Mouse (Mus musculus) hindbrain, embryonic 15.5 days (tissue): Measurements from ENCODE around the gene Prkd3. TPM values are rescaled to one million over a fixed set of nuclear protein-coding genes. Genes with fewer than 3 reads are reported as not detected.

Source experiments
- ATAC-seq: fragments of 200-750 bp; cut with Nextera tagmentation; 2 replicates; pipeline ENCODE4 v1.8.0; 2017; ENCODE audit warnings: low read depth, moderate number of reproducible peaks, moderate TSS enrichment; ENCODE audit not compliant: low FRiP score
- H3K27ac ChIP-seq: fragments of 300-500 bp; sonication (generic); replicated peaks from 2 replicates; pipeline ENCODE4 v1.5.1; 2015; ENCODE audit warnings: mild to moderate bottlenecking, inconsistent platforms
- H3K27me3 ChIP-seq: fragments of 300-500 bp; sonication (generic); 2 replicates; pipeline ENCODE4 v1.6.1; 2015; ENCODE audit warnings: control low read depth, inconsistent platforms
- H3K36me3 ChIP-seq: fragments of 300-500 bp; sonication (generic); 2 replicates; pipeline ENCODE4 v1.6.1; 2015; ENCODE audit warnings: control low read depth, inconsistent platforms
- H3K4me1 ChIP-seq: fragments of 300-500 bp; sonication (generic); replicated peaks from 2 replicates; pipeline ENCODE4 v1.6.1; 2015; ENCODE audit warnings: control low read depth, inconsistent platforms
- H3K4me2 ChIP-seq: fragments of 300-500 bp; sonication (generic); 2 replicates; pipeline ENCODE4 v1.6.1; 2015; ENCODE audit warnings: moderate library complexity, mild to moderate bottlenecking, inconsistent platforms
- H3K4me3 ChIP-seq: fragments of 300-500 bp; sonication (generic); 2 replicates; pipeline ENCODE4 v1.5.1; 2015; ENCODE audit warnings: mild to moderate bottlenecking, inconsistent platforms
- H3K9ac ChIP-seq: fragments of 300-500 bp; sonication (generic); 2 replicates; pipeline ENCODE4 v1.6.1; 2015; ENCODE audit warnings: inconsistent platforms
- H3K9me3 ChIP-seq: fragments of 300-500 bp; sonication (generic); 2 replicates; pipeline ENCODE4 v1.6.1; 2016; ENCODE audit warnings: control low read depth, inconsistent platforms
- WGBS: fragments of 180-500 bp; shearing (Covaris S2); methylation state at CpG from one replicate; pipeline ENCODE4 v1.1.7; 2015; 5-methylcytosine and 5-hydroxymethylcytosine counted together
- polyA plus RNA-seq: library from polyadenylated mRNA; unstranded; fragments of >200 nt; fragmentation: Nextera tagmentation; extraction: Ambion mirVana; gene quantifications from 2 replicates; pipeline ENCODE4 v1.2.1, GENCODE M21; 2015

Prkd3 gene
- polyA plus RNA-seq, 1 experiment from 2014 or later: 12.8 TPM

DNA sequence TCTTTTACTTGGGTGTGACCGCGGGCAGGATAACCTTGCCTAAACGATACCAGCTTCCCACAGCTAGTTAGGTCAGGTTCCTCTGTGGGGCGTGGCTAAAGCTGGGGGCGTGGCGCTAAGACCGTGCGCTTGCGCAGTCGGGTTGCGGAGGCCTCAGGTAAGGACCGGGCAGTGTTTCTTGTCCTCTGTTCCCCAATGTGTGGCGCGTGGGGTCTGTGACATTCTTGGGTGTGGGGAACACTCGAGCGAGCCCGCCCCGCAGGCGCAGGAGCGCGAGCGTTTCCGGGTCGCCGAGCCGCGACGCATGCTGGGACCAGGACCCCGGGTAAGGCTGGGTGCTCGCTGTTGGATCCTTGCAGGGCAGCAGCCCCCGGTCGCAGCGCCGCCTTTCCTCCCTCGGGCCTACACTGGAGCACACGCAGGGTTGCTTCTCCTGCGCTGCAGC lies 104.2 kb downstream of the Prkd3 start, which contains the start of gene Cebpzos:
Gene Cebpzos, plus strand, starts transcription at position 132 of the 445 bp plus-strand sequence.
- Histone ChIP-seq H3K4me2 (peak within 1 kb of the TSS; percentile 90), H3K27me3 (no peaks in the 10 kb centered on the region), H3K9me3 (no peaks in the 10 kb centered on the region), H3K36me3 (peaks cover 22% of the 10 kb centered on the region), H3K27ac (peak within 1 kb of the TSS; percentile 88), H3K4me1 (peaks cover 16% of the 10 kb centered on the region), H3K9ac (peak within 1 kb of the TSS; percentile 70), H3K4me3 (peak within 1 kb of the TSS; percentile 75)
- peak; percentile 97 for ATAC-seq
- under 1% methylated on average over 36 of the region's 37 CpGs for WGBS

DNA sequence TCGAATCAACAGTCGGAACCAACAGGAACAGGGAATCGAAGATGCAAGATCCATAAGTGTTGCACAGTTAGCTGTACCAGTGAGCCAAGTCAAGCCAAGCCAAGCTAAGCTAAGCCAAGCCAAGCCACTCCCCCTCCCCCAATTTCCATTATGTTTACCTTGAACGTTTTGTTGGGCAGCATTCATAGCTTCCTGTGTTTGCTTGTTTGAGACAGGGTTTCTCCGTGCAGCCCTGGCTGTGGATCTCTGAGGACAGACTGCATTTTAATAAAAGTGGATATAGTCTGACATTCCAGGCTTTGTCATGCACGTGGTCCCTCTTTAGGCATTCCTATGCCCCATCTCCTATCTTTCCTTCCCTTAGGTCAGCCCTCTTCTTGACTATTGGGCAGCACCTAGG lies 104.8 kb downstream of the Prkd3 start:
- no peak; the same call in 1 of the 2 replicates for ATAC-seq
- Histone ChIP-seq H3K4me2 (peak overlapping the region; percentile 90), H3K27me3 (no peaks in the 10 kb centered on the region), H3K9ac (peak overlapping the region; percentile 70), H3K36me3 (peaks cover 17% of the 10 kb centered on the region), H3K27ac (peak overlapping the region; percentile 88), H3K4me1 (peaks cover 16% of the 10 kb centered on the region), H3K9me3 (no peaks in the 10 kb centered on the region), H3K4me3 (peak overlapping the region; percentile 75)
- 49% methylated on average over 6 of the region's 6 CpGs for WGBS

DNA sequence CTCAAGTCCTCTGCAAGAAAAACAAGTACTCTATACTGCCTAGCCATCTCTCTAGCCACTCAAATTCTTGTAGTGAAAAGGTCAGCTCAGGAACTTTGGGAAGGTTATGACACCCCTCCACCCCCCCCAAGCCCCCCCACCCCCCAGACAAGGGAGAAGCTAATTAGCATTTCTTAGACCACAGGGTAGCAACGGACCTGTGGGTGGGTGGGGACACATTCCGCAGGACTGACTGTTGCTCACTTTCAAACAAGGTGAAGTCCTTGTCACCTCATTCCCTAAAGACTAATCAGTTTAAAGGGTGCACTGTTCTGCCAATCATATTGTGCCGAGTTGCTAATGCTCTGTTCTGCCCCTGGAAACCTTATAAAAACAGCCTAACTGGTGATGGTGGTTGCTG lies 106.7 kb downstream of the Prkd3 start:
- H3K4me2 ChIP-seq: no peak overlapping the region
- WGBS: 65% methylated on average over 3 of the region's 3 CpGs
- 0 out of 2 replicates have a peak, but pooled peaks cover 3% of the 10 kb centered on the region for H3K36me3 ChIP-seq
- no peak overlapping the region for H3K9ac ChIP-seq
- H3K9me3 ChIP-seq: no peaks in the 10 kb centered on the region
- no peak overlapping the region for H3K4me3 ChIP-seq
- no peak overlapping the region for H3K27ac ChIP-seq
- no peak for ATAC-seq
- peaks cover 16% of the 10 kb centered on the region for H3K4me1 ChIP-seq
- H3K27me3 ChIP-seq: no peaks in the 10 kb centered on the region

DNA sequence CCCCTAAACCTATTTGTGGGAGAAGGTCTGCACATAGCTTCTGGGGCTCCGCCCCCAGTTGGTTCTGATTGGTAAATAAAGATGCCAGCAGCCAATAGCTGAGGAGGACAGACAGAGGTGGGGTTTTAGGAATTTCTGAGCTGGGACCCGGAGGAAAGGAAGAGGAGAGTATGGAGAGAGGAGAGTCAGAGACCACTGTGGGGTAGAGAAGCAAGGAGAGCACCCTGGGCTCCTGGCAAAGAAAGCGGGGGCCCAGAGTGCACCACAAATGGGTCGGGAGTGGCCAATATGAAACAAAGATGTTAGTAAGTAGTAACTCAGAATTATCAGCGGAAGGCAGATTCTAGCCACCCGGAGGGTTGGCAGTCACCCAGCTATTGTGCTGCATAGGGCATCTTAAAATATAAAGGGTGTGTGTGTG lies 107.7 kb downstream of the Prkd3 start:
- H3K27me3 ChIP-seq: no peaks in the 10 kb centered on the region
- peak overlapping the region; percentile 34 for H3K9ac ChIP-seq
- 35% methylated on average over 6 of the region's 6 CpGs for WGBS
- no peaks in the 10 kb centered on the region for H3K9me3 ChIP-seq
- peak overlapping the region; percentile 55 for H3K4me2 ChIP-seq
- H3K4me3 ChIP-seq: peak overlapping the region; percentile 42
- H3K27ac ChIP-seq: peak overlapping the region; percentile 72
- H3K4me1 ChIP-seq: peaks cover 16% of the 10 kb centered on the region
- ATAC-seq: peak; percentile 65
- H3K36me3 ChIP-seq: no peaks in the 10 kb centered on the region

DNA sequence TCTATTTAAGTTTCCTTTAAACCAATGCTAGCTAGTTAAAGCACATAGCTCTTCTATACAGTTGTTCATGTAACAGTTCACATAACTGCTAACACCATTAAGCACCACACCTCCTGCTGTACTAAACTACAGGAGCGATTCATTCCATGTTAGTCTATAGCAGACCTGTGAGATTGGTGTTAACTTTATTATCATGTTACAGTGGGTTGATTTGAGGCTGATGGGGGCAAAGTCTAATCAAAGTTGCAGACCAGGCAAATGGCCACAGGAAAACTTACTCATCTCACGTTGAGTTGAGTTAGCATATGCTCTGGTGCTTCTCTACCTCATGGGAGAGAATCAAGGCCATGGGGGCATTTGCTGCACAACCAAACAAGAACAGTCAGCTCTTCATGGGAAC lies 111.2 kb downstream of the Prkd3 start:
- H3K4me1 ChIP-seq: no peaks in the 10 kb centered on the region
- no peak overlapping the region for H3K4me2 ChIP-seq
- no peak overlapping the region for H3K4me3 ChIP-seq
- H3K9ac ChIP-seq: no peak overlapping the region
- no peaks in the 10 kb centered on the region for H3K9me3 ChIP-seq
- H3K27ac ChIP-seq: no peak overlapping the region
- no peak for ATAC-seq
- 78% methylated on average over 2 of the region's 2 CpGs for WGBS
- no peaks in the 10 kb centered on the region for H3K27me3 ChIP-seq
- H3K36me3 ChIP-seq: no peaks in the 10 kb centered on the region

DNA sequence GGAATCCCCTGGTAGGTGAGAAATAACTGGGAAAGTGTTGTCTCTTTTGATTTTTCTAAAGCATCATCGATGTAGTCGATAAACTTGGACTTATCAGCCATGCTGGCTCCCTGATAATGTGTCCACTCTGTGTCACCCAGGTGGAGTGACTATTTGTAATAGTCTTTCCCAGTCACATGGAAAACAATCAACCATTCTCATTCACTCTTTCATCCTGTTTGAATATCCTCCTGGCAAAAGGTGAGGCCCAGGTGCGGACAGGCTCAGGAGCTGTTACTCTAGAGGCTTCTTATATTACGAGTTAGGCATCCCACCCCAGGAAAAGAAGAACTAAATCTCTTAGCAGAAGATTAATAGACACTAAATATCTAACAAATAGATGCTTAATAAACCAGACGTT lies 113.7 kb downstream of the Prkd3 start, which contains the start of gene Sult6b1:
Gene Sult6b1, minus strand, starts transcription at position 101 of the 400 bp plus-strand sequence.
- no peak within 1 kb of the TSS for H3K4me3 ChIP-seq
- H3K36me3 ChIP-seq: no peaks in the 10 kb centered on the region
- H3K9ac ChIP-seq: no peak within 1 kb of the TSS
- ATAC-seq: no peak
- H3K4me2 ChIP-seq: no peak within 1 kb of the TSS
- H3K4me1 ChIP-seq: no peaks in the 10 kb centered on the region
- no peak within 1 kb of the TSS for H3K27ac ChIP-seq
- 92% methylated on average over 5 of the region's 5 CpGs for WGBS
- no peaks in the 10 kb centered on the region for H3K27me3 ChIP-seq
- no peaks in the 10 kb centered on the region for H3K9me3 ChIP-seq

DNA sequence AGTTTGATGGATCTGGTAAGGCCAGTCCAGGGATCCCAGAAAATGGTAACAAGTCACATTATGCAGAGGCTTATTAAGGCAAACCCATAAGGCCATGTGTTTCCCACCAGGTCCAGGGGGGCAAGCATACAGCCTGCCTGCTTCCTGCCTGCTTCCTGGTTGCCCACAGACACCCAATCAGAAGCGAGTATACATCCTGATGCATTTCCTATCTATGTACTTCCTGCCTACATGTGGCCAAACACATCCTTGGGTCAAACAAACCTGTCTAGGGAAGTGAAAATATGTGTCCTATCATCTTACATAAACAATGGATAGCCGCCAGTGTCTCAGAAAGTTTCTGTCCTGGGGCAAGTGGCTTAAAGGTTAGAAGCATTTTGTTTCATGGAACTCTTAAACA lies 117.5 kb downstream of the Prkd3 start:
- no peaks in the 10 kb centered on the region for H3K27me3 ChIP-seq
- H3K36me3 ChIP-seq: no peaks in the 10 kb centered on the region
- no peak overlapping the region for H3K9ac ChIP-seq
- no peaks in the 10 kb centered on the region for H3K4me1 ChIP-seq
- H3K9me3 ChIP-seq: no peaks in the 10 kb centered on the region
- no peak overlapping the region for H3K4me3 ChIP-seq
- H3K27ac ChIP-seq: no peak overlapping the region
- ATAC-seq: no peak
- WGBS: 87% methylated on average over 2 of the region's 2 CpGs
- H3K4me2 ChIP-seq: no peak overlapping the region

Other genes with a start within 250 kb of the Prkd3 start
- 19.7 and 20.5 TPM in 2 replicates for gene Heatr5b, start 185.5 kb downstream of the Prkd3 start, polyA plus RNA-seq
- 50.8 and 57.9 TPM in 2 replicates for gene Gpatch11, start 185.2 kb downstream of the Prkd3 start, polyA plus RNA-seq
- gene Eif2ak2, start 138.2 kb downstream of the Prkd3 start, polyA plus RNA-seq: 4.2 and 6.1 TPM in 2 replicates
- 0.27 TPM in 1 of 2 replicates, not detected in the other for gene Sult6b1, start 113.8 kb downstream of the Prkd3 start, polyA plus RNA-seq
- 103 and 113 TPM in 2 replicates for gene Cebpzos, start 104.3 kb downstream of the Prkd3 start, polyA plus RNA-seq
- gene Cebpz, start 83.8 kb downstream of the Prkd3 start, polyA plus RNA-seq: 38.6 and 42.6 TPM in 2 replicates
- 58.8 and 62.1 TPM in 2 replicates for gene Ndufaf7, start 83.7 kb downstream of the Prkd3 start, polyA plus RNA-seq
- gene Qpct, start 31.1 kb upstream of the Prkd3 start, polyA plus RNA-seq: 23.1 and 23.6 TPM in 2 replicates